Mouse (Mus musculus): ENCODE results near the gene S1pr2. TPM values are rescaled to one million over a fixed set of nuclear protein-coding genes. Genes with fewer than 3 reads are reported as not detected.

The S1pr2 gene
- total and polyA plus RNA-seq, 3 experiments = 1.3 to 3.2 (median 2.0) TPM

DNA sequence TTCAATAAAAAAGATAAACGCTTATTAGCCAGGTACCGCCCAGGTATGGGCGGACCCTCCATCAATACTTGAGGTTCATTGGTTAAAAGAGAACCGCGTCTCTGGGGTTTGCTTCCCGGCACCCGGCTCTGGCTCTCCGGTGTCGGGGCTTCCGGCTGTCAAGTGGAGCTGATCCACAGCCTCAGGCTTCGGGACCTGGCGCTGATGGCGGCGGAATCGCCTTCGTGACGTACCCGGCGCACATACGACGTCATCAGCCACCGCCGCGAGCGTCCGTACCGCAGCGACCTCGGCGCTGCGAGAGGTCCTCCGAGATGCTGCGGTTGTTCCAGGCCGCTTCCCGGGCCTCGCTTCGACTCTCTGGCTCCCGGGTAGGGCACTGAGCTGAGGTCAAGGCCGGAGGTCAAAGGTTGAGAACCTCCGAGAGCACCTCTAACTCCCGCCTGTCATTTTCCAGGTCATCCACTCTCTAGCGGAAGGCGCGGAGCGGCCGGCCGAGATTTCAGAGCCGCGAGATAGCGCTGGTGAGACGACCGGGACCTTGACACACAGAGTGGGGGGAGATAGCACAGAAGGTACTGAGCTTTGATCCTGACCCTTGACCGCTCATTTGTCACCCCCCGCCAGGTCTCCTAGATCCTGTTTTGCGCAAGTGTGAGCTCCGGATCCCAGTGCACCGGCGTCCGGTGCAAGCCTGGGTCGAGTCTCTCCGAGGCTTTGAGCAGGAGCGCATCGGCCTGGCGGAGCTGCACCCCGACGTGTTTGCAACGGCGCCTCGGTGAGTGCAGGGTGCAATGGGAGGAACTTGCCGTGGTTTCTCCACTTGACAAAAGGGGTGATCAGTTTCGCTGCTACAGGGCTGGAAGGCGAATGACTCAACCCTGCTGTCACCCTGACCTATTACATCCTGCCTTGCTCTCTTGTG, 26.3 kb upstream of the S1pr2 start, which contains the start of gene Mrpl4 (continued):
- TF ChIP-seq UBTF (IDR thresholded peaks at IDR 0.05; ENCODE audit: low read depth, low read length) (no peak), POLR2A (IDR thresholded peaks at IDR 0.05; ENCODE audit: low read depth, low read length) (peak; percentile 92)

- H3K27me3 ChIP-seq (replicated peaks) = no peaks in the 10 kb centered on the region
- H3K9me3 ChIP-seq (replicated peaks; ENCODE audit: low read length) = no peaks in the 10 kb centered on the region
- H3K4me2 ChIP-seq (ENCODE audit: insufficient read depth, low read depth, poor library complexity, severe bottlenecking) = peak overlapping the region; percentile 85
- H3K9ac ChIP-seq (ENCODE audit: insufficient read depth, low read depth) = peak overlapping the region; percentile 85
- H3K79me2 ChIP-seq (replicated peaks; ENCODE audit: control insufficient read depth, extremely low read depth, insufficient read depth, poor library complexity, severe bottlenecking) = peaks cover 11% of the 10 kb centered on the region
- peak overlapping the region; percentile 69 to 93 (median 85) for H3K4me3 ChIP-seq (replicated peaks in 1 of 3; ENCODE audit: low read depth in 2 of 3, low read length in 2 of 3, poor library complexity in 1 of 3)
- H3K27ac ChIP-seq (ENCODE audit: insufficient read depth, low read depth) = no peak overlapping the region
- in situ Hi-C loops (cut with MboI; ENCODE audit: low pct_ligation_motif_present, low pct_unique_long_range_greater_than_20kb, low sequenced_read_pairs) (loop anchor here (5.0 kb wide), 2 partner anchors 55 to 100 kb away; no protein-coding TSS in a partner anchor), dilution Hi-C loops (cut with MboI; ENCODE audit: extremely low pct_ligation_motif_present, extremely low pct_unique_long_range_greater_than_20kb, low sequenced_read_pairs) (no loop called here)
- DNase-seq (ENCODE audit: extremely low read depth) = no peak
- TF ChIP-seq NELFE (IDR thresholded peaks at IDR 0.05; ENCODE audit: low read depth, low read length) = no peak
- no peak for TF ChIP-seq POLR2AphosphoS2 (IDR thresholded peaks at IDR 0.05; ENCODE audit: low read depth, low read length)
- TF ChIP-seq ZKSCAN1 (IDR thresholded peaks at IDR 0.05; ENCODE audit: borderline replicate concordance, low read depth, low read length) = no peak
- TF ChIP-seq CHD1 (IDR thresholded peaks at IDR 0.05; ENCODE audit: low read depth, low read length) = no peak
- no peak for TF ChIP-seq BHLHE40 (IDR thresholded peaks at IDR 0.05; ENCODE audit: low read depth, low read length)
- no peak for TF ChIP-seq IRF4 (IDR thresholded peaks at IDR 0.05; ENCODE audit: low read depth, low read length)
- TF ChIP-seq CHD2 (IDR thresholded peaks at IDR 0.05; ENCODE audit: low read length) = no peak
- TF ChIP-seq TCF12 (IDR thresholded peaks at IDR 0.05; ENCODE audit: low read depth, low read length) = no peak
- no peak for TF ChIP-seq JUND (conservative IDR thresholded peaks at IDR 0.05; ENCODE audit: low read depth, low read length)
- no peak for TF ChIP-seq POLR2A (IDR thresholded peaks at IDR 0.05; ENCODE audit: low read depth, low read length)
- TF ChIP-seq MAX (IDR thresholded peaks at IDR 0.05; ENCODE audit: low read length) = no peak
- TF ChIP-seq EP300 (IDR thresholded peaks at IDR 0.05; ENCODE audit: low read length) = no peak
- no peak for TF ChIP-seq USF2 (conservative IDR thresholded peaks at IDR 0.05; ENCODE audit: low read depth, low read length)
- TF ChIP-seq UBTF (IDR thresholded peaks at IDR 0.05; ENCODE audit: low read depth, low read length) = no peak
- peaks cover 24 to 29% of the 10 kb centered on the region in 2 experiments for H3K36me3 ChIP-seq (replicated peaks in 1 of 2; ENCODE audit: control insufficient read depth in 1 of 2, insufficient read depth in 1 of 2, low read length in 1 of 2)
- H3K4me1 ChIP-seq (ENCODE audit: control insufficient read depth in 1 of 2, insufficient read depth in 2 of 2) = peaks cover 2 to 24% of the 10 kb centered on the region in 2 experiments; a peak in 3 of 4 replicates
Observed at GRCm38 (mm10) chr9:21002270-21002626, 25.7 kb upstream of the S1pr2 start.

- no peak overlapping the region for H3K27ac ChIP-seq (ENCODE audit: insufficient read depth, low read depth)
- in situ Hi-C loops (cut with MboI; ENCODE audit: low pct_ligation_motif_present, low pct_unique_long_range_greater_than_20kb, low sequenced_read_pairs) = loop anchor here (5.0 kb wide), 2 partner anchors 54 to 99 kb away; no protein-coding TSS in a partner anchor
- peaks cover 19 to 24% of the 10 kb centered on the region in 2 experiments for H3K36me3 ChIP-seq (replicated peaks in 1 of 2; ENCODE audit: control insufficient read depth in 1 of 2, insufficient read depth in 1 of 2, low read length in 1 of 2)
- H3K4me2 ChIP-seq (ENCODE audit: insufficient read depth, low read depth, poor library complexity, severe bottlenecking) = peak overlapping the region; percentile 33; the same call in 1 of the 2 replicates
- TF ChIP-seq SMC3 (IDR thresholded peaks at IDR 0.05; ENCODE audit: low read depth, low read length) (no peak), IRF4 (IDR thresholded peaks at IDR 0.05; ENCODE audit: low read depth, low read length) (no peak), E2F4 (IDR thresholded peaks at IDR 0.05; ENCODE audit: insufficient replicate concordance, low read depth, low read length) (no peak)
- H3K9ac ChIP-seq (ENCODE audit: insufficient read depth, low read depth) = no peak overlapping the region
- no peaks in the 10 kb centered on the region for H3K27me3 ChIP-seq (replicated peaks)
- peaks cover 2 to 29% of the 10 kb centered on the region in 2 experiments; a peak in 3 of 4 replicates for H3K4me1 ChIP-seq (ENCODE audit: control insufficient read depth in 1 of 2, insufficient read depth in 2 of 2)
- dilution Hi-C loops (cut with MboI; ENCODE audit: extremely low pct_ligation_motif_present, extremely low pct_unique_long_range_greater_than_20kb, low sequenced_read_pairs) = no loop called here
- no peaks in the 10 kb centered on the region for H3K9me3 ChIP-seq (replicated peaks; ENCODE audit: low read length)
- peaks cover 11% of the 10 kb centered on the region for H3K79me2 ChIP-seq (replicated peaks; ENCODE audit: control insufficient read depth, extremely low read depth, insufficient read depth, poor library complexity, severe bottlenecking)
- H3K4me3 ChIP-seq (replicated peaks in 1 of 3; ENCODE audit: low read depth in 2 of 3, low read length in 2 of 3, poor library complexity in 1 of 3) = no peak overlapping the region
- no peak for DNase-seq (ENCODE audit: extremely low read depth)
Observed at GRCm38 (mm10) chr9:21001651-21002200, 25.1 kb upstream of the S1pr2 start.
